Mouse (Mus musculus) MEL (cell line): ENCODE results near the gene Carf. TPM values are rescaled to one million over a fixed set of nuclear protein-coding genes. Genes with fewer than 3 reads are reported as not detected.
A peak's percentile ranks its signal among the peaks of the same experiment; 100 is the strongest.

Experiments used
- DNase-seq: peaks from one replicate; pipeline ENCODE4 v3.0.0; 2011; ENCODE audit warnings: low read depth, low spot score
- H3K27ac ChIP-seq: 2 replicates; pipeline ENCODE4 v1.5.1; 2012; ENCODE audit warnings: low read depth, mild to moderate bottlenecking, control low read depth, low read length, moderate library complexity; ENCODE audit not compliant: control insufficient read depth
- H3K27me3 ChIP-seq, 2 experiments: fragments of 150-350 bp in 1 of 2; sonication (generic) in 1 of 2; 2 replicates each; pipeline ENCODE4 v1.6.1; 2012; ENCODE audit warnings: low read length in 2 of 2, mild to moderate bottlenecking in 2 of 2, improper control_type of control experiment in 1 of 2, moderate library complexity in 1 of 2; ENCODE audit not compliant: insufficient read depth in 2 of 2, control insufficient read depth in 1 of 2
- H3K36me3 ChIP-seq, 2 experiments: 2 replicates each; pipeline ENCODE4 v1.6.1; 2012 to 2014; ENCODE audit warnings: low read length in 2 of 2, improper control_type of control experiment in 1 of 2, inconsistent platforms in 1 of 2, mild to moderate bottlenecking in 1 of 2; ENCODE audit not compliant: insufficient read depth in 2 of 2, control insufficient read depth in 1 of 2
- H3K4me1 ChIP-seq, 2 experiments: fragments of 150-350 bp in 1 of 2; sonication (generic) in 1 of 2; 2 replicates each; pipeline ENCODE4 v1.6.1; 2012; ENCODE audit warnings: low read length in 2 of 2, improper control_type of control experiment in 1 of 2, mild to moderate bottlenecking in 1 of 2; ENCODE audit not compliant: insufficient read depth in 2 of 2, control insufficient read depth in 1 of 2
- H3K4me3 ChIP-seq, 2 experiments: fragments of 150-350 bp in 1 of 2; sonication (generic) in 1 of 2; 2 replicates each; pipeline ENCODE4 v1.5.1; 2012; ENCODE audit warnings: low read depth in 2 of 2, low read length in 2 of 2, mild to moderate bottlenecking in 2 of 2, moderate library complexity in 2 of 2, control low read depth in 1 of 2, improper control_type of control experiment in 1 of 2; ENCODE audit not compliant: control insufficient read depth in 1 of 2, insufficient read depth in 1 of 2
- H3K79me2 ChIP-seq: 2 replicates; pipeline ENCODE4 v1.6.1; 2012; ENCODE audit warnings: mild to moderate bottlenecking, low read length, moderate library complexity; ENCODE audit not compliant: control insufficient read depth, poor library complexity, insufficient read depth
- H3K9ac ChIP-seq: 2 replicates; pipeline ENCODE4 v1.6.1; 2012; ENCODE audit warnings: low read depth, mild to moderate bottlenecking, control low read depth, low read length, moderate library complexity; ENCODE audit not compliant: control insufficient read depth, poor library complexity, severe bottlenecking
- H3K9me3 ChIP-seq: fragments of 150-350 bp; sonication (generic); replicated peaks from 2 replicates; pipeline ENCODE4 v1.6.1; 2012; ENCODE audit warnings: mild to moderate bottlenecking, low read length, improper control_type of control experiment, moderate library complexity; ENCODE audit not compliant: insufficient read depth
- BHLHE40 ChIP-seq: IDR thresholded peaks from 2 replicates; pipeline ENCODE4 v1.6.1; 2012; ENCODE audit warnings: low read depth, mild to moderate bottlenecking, inconsistent platforms, low read length, improper control_type of control experiment, borderline replicate concordance
- CTCF ChIP-seq, 3 experiments: IDR thresholded peaks in 2 of 3; conservative IDR thresholded peaks in 1 of 3; 2 replicates each; pipeline ENCODE4 v1.5.1; 2011 to 2012; ENCODE audit warnings: low read length in 3 of 3, low read depth in 2 of 3, mild to moderate bottlenecking in 2 of 3, improper control_type of control experiment in 1 of 3, inconsistent platforms in 1 of 3, mixed read lengths in 1 of 3, moderate library complexity in 1 of 3; ENCODE audit not compliant: control insufficient read depth in 1 of 3, insufficient read depth in 1 of 3, poor library complexity in 1 of 3, severe bottlenecking in 1 of 3
- ELF1 ChIP-seq: IDR thresholded peaks from 2 replicates; pipeline ENCODE4 v1.6.1; 2014; ENCODE audit warnings: low read depth, mild to moderate bottlenecking, inconsistent platforms, low read length, improper control_type of control experiment, moderate library complexity
- EP300 ChIP-seq, 2 experiments: IDR thresholded peaks; 2 replicates each; pipeline ENCODE4 v1.6.1; 2011; ENCODE audit warnings: improper control_type of control experiment in 2 of 2, low read length in 2 of 2, low read depth in 1 of 2, mild to moderate bottlenecking in 1 of 2
- ETS1 ChIP-seq: IDR thresholded peaks from 2 replicates; pipeline ENCODE4 v1.6.1; 2012; ENCODE audit warnings: low read depth, mild to moderate bottlenecking, inconsistent platforms, low read length, improper control_type of control experiment, moderate library complexity
- HCFC1 ChIP-seq: IDR thresholded peaks from 2 replicates; pipeline ENCODE4 v1.6.1; 2012; ENCODE audit warnings: low read depth, mild to moderate bottlenecking, inconsistent platforms, low read length, improper control_type of control experiment, moderate library complexity
- JUND ChIP-seq: IDR thresholded peaks from 2 replicates; pipeline ENCODE4 v1.6.1; 2011; ENCODE audit warnings: low read depth, mild to moderate bottlenecking, improper control_type of control experiment, low read length
- MAFK ChIP-seq: IDR thresholded peaks from 2 replicates; pipeline ENCODE4 v1.6.1; 2011; ENCODE audit warnings: low read depth, mild to moderate bottlenecking, low read length, improper control_type of control experiment, borderline replicate concordance
- MAZ ChIP-seq: IDR thresholded peaks from 2 replicates; pipeline ENCODE4 v1.6.1; 2012; ENCODE audit warnings: low read depth, mild to moderate bottlenecking, inconsistent platforms, low read length, improper control_type of control experiment
- MEF2A ChIP-seq: IDR thresholded peaks from 2 replicates; pipeline ENCODE4 v1.6.1; 2014; ENCODE audit warnings: low read depth, mild to moderate bottlenecking, inconsistent platforms, low read length, improper control_type of control experiment; ENCODE audit not compliant: poor library complexity, insufficient replicate concordance, severe bottlenecking; ENCODE audit errors: extremely low read depth
- MXI1 ChIP-seq: IDR thresholded peaks from 2 replicates; pipeline ENCODE4 v1.6.1; 2011; ENCODE audit warnings: mild to moderate bottlenecking, low read depth, low read length, improper control_type of control experiment
- MYC ChIP-seq: IDR thresholded peaks from 2 replicates; pipeline ENCODE4 v1.6.1; 2011; ENCODE audit warnings: low read depth, mild to moderate bottlenecking, low read length, improper control_type of control experiment, moderate library complexity
- NELFE ChIP-seq: IDR thresholded peaks from 2 replicates; pipeline ENCODE4 v1.6.1; 2011; ENCODE audit warnings: low read depth, low read length, improper control_type of control experiment
- NRF1 ChIP-seq: IDR thresholded peaks from 2 replicates; pipeline ENCODE4 v1.6.1; 2014; ENCODE audit warnings: low read depth, mild to moderate bottlenecking, inconsistent platforms, low read length, improper control_type of control experiment, moderate library complexity; ENCODE audit not compliant: poor library complexity, insufficient read depth, severe bottlenecking
- POLR2A ChIP-seq, 2 experiments: IDR thresholded peaks; 2 replicates each; pipeline ENCODE4 v1.6.1; 2011 to 2012; ENCODE audit warnings: low read length in 2 of 2, mild to moderate bottlenecking in 2 of 2, control low read depth in 1 of 2, improper control_type of control experiment in 1 of 2, low read depth in 1 of 2, moderate library complexity in 1 of 2; ENCODE audit not compliant: control insufficient read depth in 1 of 2, insufficient read depth in 1 of 2, poor library complexity in 1 of 2
- POLR2AphosphoS2 ChIP-seq: IDR thresholded peaks from 2 replicates; pipeline ENCODE4 v1.6.1; 2011; ENCODE audit warnings: low read length, improper control_type of control experiment
- POLR2AphosphoS5 ChIP-seq: IDR thresholded peaks from 2 replicates; pipeline ENCODE4 v1.6.1; 2012; ENCODE audit warnings: low read depth, borderline replicate concordance, mild to moderate bottlenecking, inconsistent platforms, low read length, moderate library complexity, mixed read lengths
- SIN3A ChIP-seq: IDR thresholded peaks from 2 replicates; pipeline ENCODE4 v1.6.1; 2012; ENCODE audit warnings: low read length, improper control_type of control experiment, inconsistent platforms
- SMC3 ChIP-seq: IDR thresholded peaks from 2 replicates; pipeline ENCODE4 v1.6.1; 2011; ENCODE audit warnings: low read depth, low read length, improper control_type of control experiment
- TAL1 ChIP-seq: IDR thresholded peaks from 2 replicates; pipeline ENCODE4 v1.6.1; 2012; ENCODE audit warnings: mild to moderate bottlenecking, inconsistent platforms, low read length, moderate library complexity, mixed read lengths
- TBP ChIP-seq: IDR thresholded peaks from 2 replicates; pipeline ENCODE4 v1.8.0; 2011; ENCODE audit warnings: low read depth, low read length, improper control_type of control experiment
- TCF12 ChIP-seq: IDR thresholded peaks from 2 replicates; pipeline ENCODE4 v1.6.1; 2014; ENCODE audit warnings: low read depth, mild to moderate bottlenecking, inconsistent platforms, low read length, improper control_type of control experiment, moderate library complexity
- USF2 ChIP-seq, 2 experiments: IDR thresholded peaks; 2 replicates each; pipeline ENCODE4 v1.6.1; 2011 to 2012; ENCODE audit warnings: improper control_type of control experiment in 2 of 2, low read length in 2 of 2, borderline replicate concordance in 1 of 2, inconsistent platforms in 1 of 2, low read depth in 1 of 2, mild to moderate bottlenecking in 1 of 2; ENCODE audit not compliant: insufficient read depth in 1 of 2
- ZKSCAN1 ChIP-seq: IDR thresholded peaks from 2 replicates; pipeline ENCODE4 v1.6.1; 2012; ENCODE audit warnings: low read depth, mild to moderate bottlenecking, inconsistent platforms, low read length, improper control_type of control experiment, moderate library complexity
- ZMIZ1 ChIP-seq: IDR thresholded peaks from 2 replicates; pipeline ENCODE4 v1.6.1; 2012; ENCODE audit warnings: low read depth, mild to moderate bottlenecking, inconsistent platforms, low read length, improper control_type of control experiment, moderate library complexity
- ZNF384 ChIP-seq: IDR thresholded peaks from 2 replicates; pipeline ENCODE4 v1.6.1; 2012; ENCODE audit warnings: low read depth, mild to moderate bottlenecking, inconsistent platforms, low read length, improper control_type of control experiment
- polyA plus RNA-seq, 2 experiments: library from polyadenylated mRNA; stranded (reverse) in 1 of 2; unstranded in 1 of 2; fragments of >175 nt in 1 of 2; fragments of >200 nt in 1 of 2; gene quantifications; 2 replicates each; pipeline versions ENCODE4 v1.2.1 to v1.2.4; 2012; ENCODE audit warnings: low replicate concordance in 2 of 2, low read depth in 1 of 2; ENCODE audit not compliant: insufficient read length in 2 of 2, insufficient read depth in 1 of 2, missing spikeins in 1 of 2
- total RNA-seq: library from RNA; depleted of rRNA; stranded (reverse); fragments of 300-350 nt; gene quantifications from 2 replicates; pipeline ENCODE4 v1.2.3, GENCODE M21; 2012

Carf gene
- total and polyA plus RNA-seq, 3 experiments, result 3.7 to 6.1 TPM; not detected in 1

- Histone ChIP-seq H3K4me1 (peaks cover 0 to 5% of the 10 kb centered on the region in 2 experiments; a peak in 2 of 4 replicates), H3K36me3 (peaks cover 0 to 14% of the 10 kb centered on the region in 2 experiments; a peak in 2 of 4 replicates), H3K27me3 (no peaks in the 10 kb centered on the region), H3K4me3 (peak overlapping the region; percentile 48 to 92), H3K27ac (no peak overlapping the region), H3K9me3 (no peaks in the 10 kb centered on the region), H3K79me2 (peaks cover 8% of the 10 kb centered on the region), H3K9ac (peak overlapping the region; percentile 82)
- DNase-seq, result peak; percentile 55
- TF ChIP-seq HCFC1 (no peak), MEF2A (no peak), POLR2AphosphoS5 (no peak), SIN3A (no peak), ZMIZ1 (no peak), TAL1 (no peak), CTCF (IDR thresholded peaks at IDR 0.05 in 2 of 3, conservative IDR thresholded peaks at IDR 0.05 in 1 of 3; ENCODE audit: control insufficient read depth in 1 of 3, insufficient read depth in 1 of 3, low read depth in 2 of 3, low read length in 3 of 3, poor library complexity in 1 of 3, severe bottlenecking in 1 of 3) (no peak), MAFK (no peak), TBP (no peak), USF2 (IDR thresholded peaks at IDR 0.05; ENCODE audit: borderline replicate concordance in 1 of 2, insufficient read depth in 1 of 2, low read depth in 1 of 2, low read length in 2 of 2) (no peak), ZKSCAN1 (no peak), ELF1 (no peak), BHLHE40 (no peak), NELFE (no peak), JUND (no peak), ZNF384 (no peak)
Measured at GRCm38 (mm10) chr1:60179376-60179775, 81.3 kb downstream of the Carf start.

- H3K36me3 ChIP-seq, result peaks cover 0 to 14% of the 10 kb centered on the region in 2 experiments; a peak in 2 of 4 replicates
- peak; percentile 35; the same call in 1 of the 2 replicates for TF ChIP-seq POLR2AphosphoS2
- TF ChIP-seq MEF2A, result no peak
- TF ChIP-seq MXI1, result peak; percentile 34; the same call in 1 of the 2 replicates
- TF ChIP-seq ZNF384, result no peak
- peak; percentile 72; the same call in 1 of the 2 replicates for TF ChIP-seq HCFC1
- peak; percentile 67 for TF ChIP-seq ETS1
- no peak for TF ChIP-seq EP300 (IDR thresholded peaks at IDR 0.05; ENCODE audit: low read depth in 1 of 2, low read length in 2 of 2)
- TF ChIP-seq SIN3A, result peak; percentile 91
- peak; percentile 47; the same call in 1 of the 2 replicates for TF ChIP-seq TBP
- TF ChIP-seq POLR2A (IDR thresholded peaks at IDR 0.05; ENCODE audit: control insufficient read depth in 1 of 2, insufficient read depth in 1 of 2, low read depth in 1 of 2, low read length in 2 of 2, poor library complexity in 1 of 2), result peak; percentile 57 to 64
- TF ChIP-seq ELF1, result no peak
- TF ChIP-seq MYC, result 0 out of 2 replicates have a peak, but pooled peaks have one; percentile 8
- TF ChIP-seq NELFE, result peak; percentile 67
- no peak for TF ChIP-seq SMC3
- no peak for TF ChIP-seq BHLHE40
- no peak for TF ChIP-seq MAFK
- TF ChIP-seq NRF1, result peak; percentile 99
- peak; percentile 39; the same call in 1 of the 2 replicates for TF ChIP-seq TCF12
- TF ChIP-seq MAZ, result peak; percentile 15; the same call in 1 of the 2 replicates
- H3K4me1 ChIP-seq, result peaks cover 0 to 5% of the 10 kb centered on the region in 2 experiments; a peak in 2 of 4 replicates
Measured at GRCm38 (mm10) chr1:60179932-60180783, 82.1 kb downstream of the Carf start, which contains the start of gene Nbeal1. Gene Nbeal1, plus strand, starts transcription at chr1:60180599.

More at GRCm38 (mm10) chr1:60179932-60180783, 82.1 kb downstream of the Carf start, which contains the start of gene Nbeal1:
- Histone ChIP-seq H3K27ac (peak within 1 kb of the TSS; percentile 66), H3K9ac (peak within 1 kb of the TSS; percentile 94), H3K79me2 (peaks cover 8% of the 10 kb centered on the region), H3K27me3 (no peaks in the 10 kb centered on the region), H3K9me3 (no peaks in the 10 kb centered on the region), H3K4me3 (peak within 1 kb of the TSS; percentile 98 to 100)
- DNase-seq, result peak; percentile 97
